In genomic region chr11:97908634-97909348, GRCm38 (mm10) we compare ENCODE assay signal across 25 mouse cellular contexts.
"Had no signal": no experiment of that assay in that cellular context is flagged by ENCODE, and none has a peak within 500 bp of the region (broad histone marks: within the 10 kb centered on the region; RNA-seq: fewer than 3 reads in every experiment).

No protein-coding gene starts in this region.

- H3K4me1 ChIP-seq: heart, embryonic 10.5 days; heart, embryonic 12.5 days; hindbrain, embryonic 15.5 days; intestine, embryonic 15.5 days; limb, embryonic 13.5 days; limb, embryonic 15.5 days; liver, embryonic 12.5 days had no signal

- H3K9ac ChIP-seq: heart, embryonic 12.5 days; hindbrain, embryonic 13.5 days; hindbrain, embryonic 15.5 days; intestine, embryonic 15.5 days; limb, embryonic 13.5 days; limb, embryonic 15.5 days; liver, embryonic 12.5 days; liver, embryonic 14.5 days had no signal

- H3K9me3 ChIP-seq: heart, embryonic 10.5 days; heart, embryonic 12.5 days; hindbrain, embryonic 13.5 days; hindbrain, embryonic 15.5 days; intestine, embryonic 15.5 days; limb, embryonic 13.5 days; limb, embryonic 15.5 days; liver, embryonic 12.5 days had no signal

- H3K4me3 ChIP-seq: gastrocnemius, adult 2 months; heart, embryonic 10.5 days; heart, embryonic 12.5 days; hindbrain, embryonic 13.5 days; hindbrain, embryonic 15.5 days; intestine, embryonic 15.5 days; layer of hippocampus, adult 2 months; limb, embryonic 13.5 days; limb, embryonic 15.5 days; liver, embryonic 12.5 days had no signal

- H3K27me3 ChIP-seq: intestine, embryonic 15.5 days; limb, embryonic 13.5 days; limb, embryonic 15.5 days had no signal

- H3K27ac ChIP-seq: heart, embryonic 10.5 days; hindbrain, embryonic 13.5 days; hindbrain, embryonic 15.5 days; hindbrain, postnatal 0 days; intestine, embryonic 15.5 days; layer of hippocampus, adult 2 months; limb, embryonic 13.5 days; limb, embryonic 15.5 days; liver, embryonic 12.5 days; liver, embryonic 14.5 days had no signal

- DNase-seq: gastrocnemius, adult 2 months; gastrocnemius, postnatal 10 days; gastrocnemius, postnatal 25 days; heart, adult 18-20 months; heart, postnatal 14 days; heart, postnatal 36 days; kidney, adult 18-20 months; kidney, adult 8-10 months; kidney, postnatal 10 days; kidney, postnatal 25 days; kidney, postnatal 4 days; layer of hippocampus, adult 9-11 months; layer of hippocampus, postnatal 36 days; left cerebral cortex, postnatal 4 days had no signal

- H3K4me2 ChIP-seq: heart, embryonic 12.5 days; hindbrain, embryonic 13.5 days; hindbrain, embryonic 15.5 days; intestine, embryonic 15.5 days; limb, embryonic 13.5 days; limb, embryonic 15.5 days; liver, embryonic 12.5 days had no signal

- H3K36me3 ChIP-seq: heart, embryonic 10.5 days; heart, embryonic 12.5 days; hindbrain, embryonic 13.5 days; hindbrain, embryonic 15.5 days; intestine, embryonic 15.5 days; limb, embryonic 13.5 days; limb, embryonic 15.5 days; liver, embryonic 12.5 days had no signal
